Mouse (Mus musculus) heart, postnatal 4 days (tissue): ENCODE data around the gene Gm14214. TPM values are rescaled to one million over a fixed set of nuclear protein-coding genes. Genes with fewer than 3 reads are reported as not detected.

Experiments used
- DNase-seq: peaks from one replicate; pipeline ENCODE4 v3.0.0; 2021
- total RNA-seq, 2 experiments: library from RNA; stranded (reverse); gene quantifications; 2 replicates each; pipeline ENCODE4 v1.2.3; 2021

Gm14214 gene
- total RNA-seq: not detected

GRCm38 (mm10) chr2:154769930-154770329 lies at the start of gene Gm14214:
Gm14214 (minus strand) TSS chr2:154770030.
- DNase-seq: no peak

DNA sequence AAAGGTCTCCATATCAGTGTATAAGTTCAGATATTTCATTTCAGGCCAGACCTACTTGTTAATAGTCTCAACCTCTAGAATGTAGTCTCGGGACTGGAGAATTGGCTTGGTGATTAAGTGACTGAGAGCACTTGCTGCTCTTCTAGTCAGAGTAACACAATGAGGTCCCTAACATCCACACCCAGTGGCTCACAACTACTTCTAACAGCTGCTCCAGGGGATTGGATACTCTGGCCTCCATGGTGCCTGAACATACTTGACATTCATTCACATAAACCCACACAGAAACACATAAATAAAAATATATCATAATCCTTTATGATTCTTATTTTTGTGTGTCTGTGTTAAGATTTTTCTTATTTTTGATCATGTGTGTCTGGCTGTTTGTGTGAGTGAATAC lies 48.8 kb upstream of the Gm14214 start:
- DNase-seq: no peak

DNA sequence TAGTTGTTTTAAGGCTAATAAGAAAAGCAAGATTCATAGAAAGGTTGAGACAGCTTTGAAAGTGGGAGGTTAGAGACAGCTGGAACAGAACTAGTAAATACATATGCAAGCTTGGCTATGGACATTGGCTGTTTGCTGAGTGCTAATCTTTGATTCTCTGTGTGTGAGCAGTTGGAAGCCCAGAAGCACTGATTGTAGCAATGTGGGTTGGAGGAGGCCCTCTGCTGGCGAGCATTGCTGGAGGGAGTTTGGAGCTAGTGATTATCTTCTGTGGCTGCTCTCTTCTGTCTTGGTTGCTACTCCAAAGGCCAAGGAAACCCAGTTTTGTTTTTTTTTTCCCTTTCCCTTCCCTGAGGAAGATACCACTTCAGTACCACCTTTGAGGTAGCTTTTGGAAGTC lies 48.0 kb upstream of the Gm14214 start:
- peak; percentile 61 for DNase-seq

GRCm38 (mm10) chr2:154817089-154817488 lies 47.3 kb upstream of the Gm14214 start:
- no peak for DNase-seq

DNA sequence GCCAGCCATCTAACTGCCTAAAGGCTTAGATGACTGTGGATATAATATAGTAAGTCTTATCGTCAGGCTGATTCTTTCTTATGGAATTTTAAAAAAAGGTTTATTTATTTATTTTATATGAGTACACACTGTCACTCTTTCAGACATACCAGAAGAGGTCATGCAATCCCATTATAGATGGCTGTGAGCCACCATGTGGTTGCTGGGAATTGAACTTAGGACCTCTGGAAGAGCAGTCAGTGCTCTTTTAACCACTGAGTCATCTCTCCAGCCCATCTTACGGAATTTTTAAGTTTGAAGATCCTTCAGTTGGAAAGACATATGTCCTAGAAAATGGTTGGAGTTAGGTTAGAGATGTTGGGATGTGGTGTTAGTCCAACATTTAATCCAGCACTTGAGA lies 43.6 kb upstream of the Gm14214 start:
- DNase-seq: no peak

- no peak for DNase-seq
These were observed 41.0 kb upstream of the Gm14214 start for GRCm38 (mm10) chr2:154810821-154811220.

- DNase-seq: peak; percentile 56
These were observed 39.4 kb upstream of the Gm14214 start for GRCm38 (mm10) chr2:154809107-154809762.

DNA sequence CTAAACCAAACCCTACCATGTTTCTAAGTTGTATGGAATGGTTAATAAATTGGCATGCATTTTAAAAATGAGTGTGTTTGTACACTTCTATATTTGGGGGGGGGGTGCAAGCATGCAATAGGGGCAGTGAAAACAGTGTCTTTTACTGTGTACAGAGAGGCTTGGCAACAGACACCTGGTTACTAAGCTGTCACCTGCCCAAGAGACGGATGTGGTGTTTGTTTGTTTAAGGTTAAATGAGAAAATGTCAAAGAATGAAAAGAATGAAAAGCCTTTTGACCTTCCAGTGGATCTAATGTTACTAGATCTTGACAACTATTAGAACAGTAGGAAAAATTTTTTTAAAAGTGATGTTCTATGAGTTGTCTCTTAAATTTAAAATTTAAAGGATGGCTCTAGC lies 37.9 kb upstream of the Gm14214 start:
- no peak for DNase-seq

DNA sequence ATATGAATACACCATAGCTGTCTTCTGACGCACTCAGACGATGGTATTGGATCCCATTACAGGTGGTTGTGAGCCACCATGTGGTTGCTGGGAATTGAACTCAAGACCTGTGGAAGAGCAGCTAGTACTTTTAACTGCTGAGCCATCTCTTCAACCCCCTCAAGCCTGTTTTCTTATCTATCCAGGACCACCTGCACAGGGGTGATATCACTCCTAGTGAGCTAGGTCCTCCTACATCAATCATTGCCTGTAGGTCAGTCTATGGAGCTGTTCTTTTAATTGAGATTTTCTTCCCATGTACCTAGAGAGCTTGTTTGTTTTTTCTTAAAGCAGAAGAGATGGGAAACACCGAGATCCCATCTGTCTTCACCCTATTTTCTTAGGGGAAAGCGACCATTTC lies 34.0 kb upstream of the Gm14214 start:
- DNase-seq: no peak

GRCm38 (mm10) chr2:154803372-154803771 lies 33.5 kb upstream of the Gm14214 start:
- DNase-seq: no peak

- peak; percentile 85 for DNase-seq
These were observed 22.1 kb upstream of the Gm14214 start for GRCm38 (mm10) chr2:154791661-154792642.

DNA sequence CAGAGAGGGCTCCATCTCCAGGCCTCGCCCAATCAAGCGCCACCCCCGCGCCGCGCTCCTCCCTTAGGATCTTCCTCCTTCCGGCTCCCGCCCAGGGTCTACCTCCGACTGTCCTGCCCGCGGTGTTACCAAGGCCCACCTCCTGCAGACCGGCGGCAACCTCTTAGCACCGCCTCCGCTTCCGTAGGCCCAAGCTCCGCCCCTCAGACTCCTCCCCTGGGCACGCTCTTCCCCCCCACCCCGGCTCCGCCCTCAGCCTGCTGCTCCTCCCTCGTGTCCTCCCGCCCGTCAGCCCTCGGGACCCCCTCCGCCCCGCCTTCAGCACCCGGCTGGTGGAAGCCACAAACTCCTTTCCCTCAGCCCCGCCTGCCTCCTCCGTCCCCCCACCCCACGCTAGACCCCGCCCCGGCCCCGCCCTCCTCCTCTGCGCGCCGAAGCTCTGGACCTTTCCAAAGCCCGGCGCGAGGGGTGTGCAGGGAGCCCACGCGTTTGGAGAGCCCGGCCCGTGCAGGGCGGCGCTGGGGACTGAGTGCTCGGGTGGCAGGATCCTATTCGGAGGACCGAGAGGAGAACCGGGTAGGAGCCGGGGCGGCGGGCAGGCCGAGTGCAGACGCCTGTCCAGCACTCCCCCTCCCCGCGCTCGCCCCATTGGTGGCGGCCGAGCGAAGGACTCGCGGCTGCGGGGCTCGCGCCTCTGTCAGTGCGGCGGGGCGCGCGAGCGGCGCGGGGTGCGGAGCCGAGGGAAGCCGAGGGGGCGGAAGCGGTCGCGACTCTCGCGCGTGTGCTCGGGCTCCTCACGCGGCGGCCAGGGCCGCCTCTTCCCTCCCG lies 21.0 kb upstream of the Gm14214 start, which contains the start of the genes Raly and a:
TSS of gene Raly (plus strand) at position 441 of the 828 bp plus-strand sequence.
TSS of gene a (plus strand) at position 747 of the 828 bp plus-strand sequence.
- DNase-seq: peak; percentile 98

GRCm38 (mm10) chr2:154789977-154790655 lies 20.3 kb upstream of the Gm14214 start:
- DNase-seq: no peak

- DNase-seq: no peak
These were observed 19.6 kb upstream of the Gm14214 start for GRCm38 (mm10) chr2:154789381-154789780.

GRCm38 (mm10) chr2:154786776-154787175 lies 16.9 kb upstream of the Gm14214 start:
- no peak for DNase-seq

GRCm38 (mm10) chr2:154786187-154786586 lies 16.4 kb upstream of the Gm14214 start:
- DNase-seq: no peak

GRCm38 (mm10) chr2:154785284-154785683 lies 15.5 kb upstream of the Gm14214 start:
- no peak for DNase-seq

GRCm38 (mm10) chr2:154782856-154783650 lies 13.2 kb upstream of the Gm14214 start:
- DNase-seq: no peak

- no peak for DNase-seq
These were observed 12.5 kb upstream of the Gm14214 start for GRCm38 (mm10) chr2:154782361-154782760.

- DNase-seq: no peak
These were observed 9.8 kb upstream of the Gm14214 start for GRCm38 (mm10) chr2:154779648-154780047.

DNA sequence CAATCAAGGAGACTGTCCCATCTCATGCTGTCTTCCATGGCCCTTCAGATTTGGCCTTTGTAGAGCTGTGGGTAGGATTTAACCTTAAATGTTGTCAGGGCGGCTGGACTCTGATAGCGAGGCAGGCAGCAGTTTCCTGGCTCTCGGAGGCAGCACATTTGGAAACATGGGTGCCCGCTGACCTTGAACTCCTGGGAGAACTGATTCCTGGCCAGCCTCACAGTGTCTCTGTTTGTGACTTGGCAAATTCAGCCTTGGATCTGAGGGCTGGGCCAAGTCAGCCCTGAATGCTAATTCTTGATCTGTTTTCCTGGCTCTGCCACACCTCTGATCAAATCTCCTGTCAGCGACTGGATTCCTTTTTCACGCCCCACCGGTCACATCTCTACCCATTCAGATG lies 6.7 kb upstream of the Gm14214 start:
- DNase-seq: no peak
